Mouse (Mus musculus) C2C12 (cell line): ENCODE data around the gene Umad1. TPM values are rescaled to one million over a fixed set of nuclear protein-coding genes. Genes with fewer than 3 reads are reported as not detected.

Experiments
- H3K27me3 ChIP-seq: one replicate; pipeline ENCODE4 v1.6.1; 2011; ENCODE audit not compliant: control insufficient read depth, insufficient read depth, insufficient read length
- H3K36me3 ChIP-seq: one replicate; pipeline ENCODE4 v1.6.1; 2011; ENCODE audit not compliant: control insufficient read depth, insufficient read depth
- H3K4me3 ChIP-seq: one replicate; pipeline ENCODE4 v1.5.1; 2011; ENCODE audit warnings: mild to moderate bottlenecking, control low read depth; ENCODE audit not compliant: poor library complexity, insufficient read depth, severe bottlenecking
- H3K79me2 ChIP-seq: one replicate; pipeline ENCODE4 v1.6.1; 2011; ENCODE audit not compliant: control insufficient read depth, insufficient read depth
- H3K79me3 ChIP-seq: one replicate; pipeline ENCODE4 v1.6.1; 2011; ENCODE audit warnings: low read depth, control low read depth
- H3ac ChIP-seq: one replicate; pipeline ENCODE3; 2011; ENCODE audit warnings: low read depth; ENCODE audit not compliant: control insufficient read depth, insufficient read length
- CEBPB ChIP-seq: IDR thresholded peaks from one replicate; pipeline ENCODE4 v1.6.1; 2011; ENCODE audit warnings: low read depth, mild to moderate bottlenecking, control low read depth, moderate library complexity
- CTCF ChIP-seq: IDR thresholded peaks from one replicate; pipeline ENCODE4 v1.5.1; 2011; ENCODE audit not compliant: control insufficient read depth, insufficient read depth, insufficient read length
- FOSL1 ChIP-seq: IDR thresholded peaks from one replicate; pipeline ENCODE4 v1.8.0; 2011; ENCODE audit warnings: mild to moderate bottlenecking, low read length; ENCODE audit not compliant: poor library complexity, insufficient read depth, severe bottlenecking
- MAX ChIP-seq: IDR thresholded peaks from one replicate; pipeline ENCODE4 v1.6.1; 2011; ENCODE audit warnings: mild to moderate bottlenecking, control low read depth
- MYOD1 ChIP-seq: IDR thresholded peaks from one replicate; pipeline ENCODE4 v1.6.1; 2011; ENCODE audit warnings: low read depth; ENCODE audit not compliant: control insufficient read depth, insufficient read length
- MYOG ChIP-seq: IDR thresholded peaks from one replicate; pipeline ENCODE4 v1.6.1; 2011; ENCODE audit not compliant: control insufficient read depth, insufficient read length; ENCODE audit errors: extremely low read depth
- USF1 ChIP-seq: IDR thresholded peaks from one replicate; pipeline ENCODE4 v1.6.1; 2011; ENCODE audit warnings: low read depth, mild to moderate bottlenecking, control low read depth, moderate library complexity
- polyA plus RNA-seq: library from polyadenylated mRNA; unstranded; fragments of >200 nt; fragmentation: generic; extraction: Trizol; gene quantifications from one replicate; pipeline ENCODE4 v1.2.1, GENCODE M21; 2012; ENCODE audit warnings: missing spikeins

The Umad1 gene
- polyA plus RNA-seq, 1 experiment = 4.5 TPM

- Histone ChIP-seq H3K79me2 (no peaks in the 10 kb centered on the region), H3K4me3 (no peak overlapping the region), H3K36me3 (no peaks in the 10 kb centered on the region), H3K27me3 (no peaks in the 10 kb centered on the region), H3K79me3 (no peaks in the 10 kb centered on the region), H3ac (no peak overlapping the region)
- TF ChIP-seq CEBPB (no peak), CTCF (no peak), MAX (no peak), MYOG (no peak), MYOD1 (no peak), USF1 (no peak), FOSL1 (no peak)
These were observed 161.1 kb downstream of the Umad1 start for GRCm38 (mm10) chr6:8420187-8420503.

- Histone ChIP-seq H3K79me2 (no peaks in the 10 kb centered on the region), H3K36me3 (no peaks in the 10 kb centered on the region), H3ac (no peak overlapping the region), H3K27me3 (no peaks in the 10 kb centered on the region), H3K4me3 (no peak overlapping the region), H3K79me3 (no peaks in the 10 kb centered on the region)
- no peak for TF ChIP-seq MAX
- TF ChIP-seq MYOD1 = no peak
- no peak for TF ChIP-seq MYOG
- TF ChIP-seq FOSL1 = no peak
- no peak for TF ChIP-seq CTCF
- no peak for TF ChIP-seq USF1
- TF ChIP-seq CEBPB = no peak
These were observed 162.3 kb downstream of the Umad1 start for GRCm38 (mm10) chr6:8421421-8421820.

- peak overlapping the region; percentile 6 for H3K4me3 ChIP-seq
- no peaks in the 10 kb centered on the region for H3K79me3 ChIP-seq
- H3K36me3 ChIP-seq = no peaks in the 10 kb centered on the region
- TF ChIP-seq CEBPB (no peak), MYOD1 (no peak), CTCF (no peak), FOSL1 (no peak), MYOG (no peak), MAX (no peak), USF1 (no peak)
- H3K27me3 ChIP-seq = no peaks in the 10 kb centered on the region
- H3K79me2 ChIP-seq = no peaks in the 10 kb centered on the region
- no peak overlapping the region for H3ac ChIP-seq
These were observed 163.0 kb downstream of the Umad1 start for GRCm38 (mm10) chr6:8421959-8422581.

- TF ChIP-seq MYOD1 (no peak), CEBPB (no peak), MYOG (no peak), USF1 (no peak), FOSL1 (no peak), CTCF (no peak), MAX (no peak)
- Histone ChIP-seq H3K79me3 (no peaks in the 10 kb centered on the region), H3K27me3 (no peaks in the 10 kb centered on the region), H3ac (no peak overlapping the region), H3K36me3 (no peaks in the 10 kb centered on the region), H3K79me2 (no peaks in the 10 kb centered on the region), H3K4me3 (no peak overlapping the region)
These were observed 164.1 kb downstream of the Umad1 start for GRCm38 (mm10) chr6:8423142-8423541.

- TF ChIP-seq MAX (no peak), USF1 (no peak), CTCF (no peak), CEBPB (no peak), MYOG (no peak), FOSL1 (no peak), MYOD1 (no peak)
- H3K4me3 ChIP-seq = no peak overlapping the region
- no peaks in the 10 kb centered on the region for H3K79me3 ChIP-seq
- H3K27me3 ChIP-seq = no peaks in the 10 kb centered on the region
- no peak overlapping the region for H3ac ChIP-seq
- no peaks in the 10 kb centered on the region for H3K79me2 ChIP-seq
- H3K36me3 ChIP-seq = no peaks in the 10 kb centered on the region
These were observed 168.6 kb downstream of the Umad1 start for GRCm38 (mm10) chr6:8427692-8428091.

GRCm38 (mm10) chr6:8430610-8431234 lies 171.6 kb downstream of the Umad1 start:
- H3ac ChIP-seq = no peak overlapping the region
- no peak overlapping the region for H3K4me3 ChIP-seq
- TF ChIP-seq USF1 = no peak
- no peak for TF ChIP-seq MAX
- TF ChIP-seq MYOD1 = no peak
- no peak for TF ChIP-seq CEBPB
- TF ChIP-seq MYOG = no peak
- H3K79me3 ChIP-seq = no peaks in the 10 kb centered on the region
- no peaks in the 10 kb centered on the region for H3K27me3 ChIP-seq
- H3K36me3 ChIP-seq = no peaks in the 10 kb centered on the region
- no peaks in the 10 kb centered on the region for H3K79me2 ChIP-seq
